19 mouse cellular contexts compared by ENCODE assay signal in the genomic region with DNA sequence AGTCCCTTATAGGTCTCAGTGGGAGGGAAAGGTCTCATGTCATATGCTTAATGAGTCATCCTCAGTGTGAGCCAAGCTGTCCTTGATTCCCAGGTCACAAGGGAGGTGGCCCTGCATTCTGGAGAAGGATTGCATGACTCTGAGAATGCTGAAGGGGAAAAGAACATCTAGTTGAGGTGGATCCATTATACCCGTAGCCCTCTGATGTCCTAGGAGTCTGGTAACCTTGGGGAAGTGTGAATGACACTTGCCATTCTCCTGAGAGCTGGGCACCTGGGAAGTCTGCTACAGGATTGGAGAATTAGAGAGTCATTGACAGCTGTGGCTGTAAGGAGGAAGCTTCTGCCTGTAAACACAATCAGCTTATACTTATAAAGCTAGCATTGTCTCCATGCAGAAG. TPM values are rescaled to one million over a fixed set of nuclear protein-coding genes. Genes with fewer than 3 reads are reported as not detected.
DNase-seq lines count a peak whose midpoint lies in the region; ATAC-seq and TF ChIP-seq lines count a peak whose summit lies in the region.
"Not testable (repeated sequence)": the region's sequence is repeated elsewhere in the genome, so short reads cannot be mapped to it uniquely, and the experiment has no call there.
"Had no signal": no experiment of that assay in that cellular context is flagged by ENCODE, and none has a peak within 500 bp of the region (broad histone marks: within the 10 kb centered on the region; RNA-seq: fewer than 3 reads in every experiment).

No protein-coding gene starts in this region.

- TF ChIP-seq EP300 in ES-Bruce4 (IDR thresholded peaks at IDR 0.05; ENCODE audit: insufficient read depth, low read depth, low read length) = not testable (repeated sequence)

- not testable (repeated sequence) for H3K4me1 ChIP-seq in ES-Bruce4 (ENCODE audit: control insufficient read depth, insufficient read depth, low read length); embryonic facial prominence, embryonic 14.5 days (ENCODE audit: control insufficient read depth, insufficient read depth, low read length); forebrain, postnatal 0 days (ENCODE audit: insufficient read depth); kidney, adult 2 months (ENCODE audit: control insufficient read depth, insufficient read depth, low read length); liver, embryonic 13.5 days (replicated peaks); midbrain, embryonic 12.5 days

- H3K4me3 ChIP-seq in ES-Bruce4 (ENCODE audit: low read depth, low read length); embryonic facial prominence, embryonic 14.5 days (ENCODE audit: low read depth, low read length); forebrain, postnatal 0 days (ENCODE audit: low read depth, low read length); kidney, adult 2 months (ENCODE audit: insufficient read depth, low read depth, low read length); liver, embryonic 13.5 days (replicated peaks); midbrain, embryonic 12.5 days: not testable (repeated sequence)

- H3K4me2 ChIP-seq in embryonic facial prominence, embryonic 14.5 days (ENCODE audit: low read depth, low read length); forebrain, postnatal 0 days (ENCODE audit: low read depth); liver, embryonic 13.5 days; midbrain, embryonic 12.5 days (replicated peaks): not testable (repeated sequence)

- H3K36me3 ChIP-seq in ES-Bruce4 (ENCODE audit: control insufficient read depth, insufficient read depth, low read length, poor library complexity, severe bottlenecking) = peaks cover 11% of the 10 kb centered on the region
- not testable (repeated sequence) for H3K36me3 ChIP-seq in embryonic facial prominence, embryonic 14.5 days (ENCODE audit: control insufficient read depth, insufficient read depth, low read length); forebrain, postnatal 0 days (ENCODE audit: insufficient read depth); kidney, adult 2 months (ENCODE audit: control insufficient read depth, insufficient read depth, low read length); liver, embryonic 13.5 days; midbrain, embryonic 12.5 days

- TF ChIP-seq POLR2A in ES-Bruce4 (IDR thresholded peaks at IDR 0.05; ENCODE audit: insufficient read depth, low read length); kidney, adult 2 months (IDR thresholded peaks at IDR 0.05; ENCODE audit: low read depth, low read length): not testable (repeated sequence)

- 65% methylated on average over 1 of the region's 1 CpGs for WGBS in embryonic facial prominence, embryonic 14.5 days
- 78% methylated on average over 1 of the region's 1 CpGs for WGBS in forebrain, postnatal 0 days
- 60% methylated on average over 1 of the region's 1 CpGs for WGBS in kidney, adult 2 months
- WGBS in liver, embryonic 13.5 days (ENCODE audit: insufficient replicate concordance) = 49% methylated on average over 1 of the region's 1 CpGs
- WGBS in midbrain, embryonic 12.5 days = 81% methylated on average over 1 of the region's 1 CpGs

- H3K27me3 ChIP-seq in ES-Bruce4 (ENCODE audit: control insufficient read depth, insufficient read depth, low read length, poor library complexity, severe bottlenecking); embryonic facial prominence, embryonic 14.5 days (replicated peaks; ENCODE audit: control insufficient read depth, insufficient read depth, low read length); forebrain, postnatal 0 days (ENCODE audit: insufficient read depth, low read length); kidney, adult 2 months (replicated peaks; ENCODE audit: control insufficient read depth, insufficient read depth, low read length); liver, embryonic 13.5 days; midbrain, embryonic 12.5 days: not testable (repeated sequence)

- TF ChIP-seq CTCF in ES-Bruce4 (IDR thresholded peaks at IDR 0.05; ENCODE audit: low read depth, low read length); forebrain, postnatal 0 days (IDR thresholded peaks at IDR 0.05; ENCODE audit: low read depth); kidney, adult 2 months (conservative IDR thresholded peaks at IDR 0.05; ENCODE audit: insufficient read depth, insufficient read length, low read depth, low read length): not testable (repeated sequence)

- peak overlapping the region; percentile 98; the same call in 1 of the 2 replicates for H3K27ac ChIP-seq in ES-Bruce4 (ENCODE audit: insufficient read depth, low read length)
- H3K27ac ChIP-seq in embryonic facial prominence, embryonic 14.5 days (replicated peaks; ENCODE audit: low read depth, low read length); forebrain, postnatal 0 days (ENCODE audit: low read depth, low read length); kidney, adult 2 months (ENCODE audit: insufficient read depth, low read depth, low read length); liver, embryonic 13.5 days; midbrain, embryonic 12.5 days (replicated peaks): not testable (repeated sequence)

- peaks cover 52% of the 10 kb centered on the region for H3K9me3 ChIP-seq in ES-Bruce4 (replicated peaks; ENCODE audit: control insufficient read depth, insufficient read depth, low read length, poor library complexity, severe bottlenecking)
- peaks cover 54% of the 10 kb centered on the region for H3K9me3 ChIP-seq in embryonic facial prominence, embryonic 14.5 days (ENCODE audit: control insufficient read depth, low read length)
- H3K9me3 ChIP-seq in forebrain, postnatal 0 days (ENCODE audit: low read length) = peaks cover 51% of the 10 kb centered on the region
- H3K9me3 ChIP-seq in liver, embryonic 13.5 days (replicated peaks) = peaks cover 40% of the 10 kb centered on the region
- peaks cover 54% of the 10 kb centered on the region for H3K9me3 ChIP-seq in midbrain, embryonic 12.5 days

- not testable (repeated sequence) for ATAC-seq in embryonic facial prominence, embryonic 14.5 days (ENCODE audit: low read depth)
- ATAC-seq in forebrain, postnatal 0 days = peak; percentile 14; the same call in 1 of the 2 replicates
- peak; percentile 2 to 27; a peak in 1 of 4 replicates for ATAC-seq in hematopoietic stem cell, adult 5-6 weeks (replicated peaks in 1 of 2; ENCODE audit: insufficient read depth in 1 of 2, low FRiP score in 2 of 2, low TSS enrichment in 1 of 2, low read depth in 1 of 2, poor library complexity in 2 of 2, severe bottlenecking in 2 of 2)
- ATAC-seq in liver, embryonic 13.5 days (ENCODE audit: low read depth) = peak; percentile 28; the same call in 1 of the 2 replicates
- ATAC-seq in midbrain, embryonic 12.5 days (ENCODE audit: low FRiP score, low read depth) = peak; percentile 8; the same call in 1 of the 2 replicates
- peak; percentile 17; the same call in 1 of the 2 replicates for ATAC-seq in neutrophil, adult 5-6 weeks (ENCODE audit: extremely low read depth, insufficient number of reproducible peaks, low FRiP score, poor library complexity, severe bottlenecking)

- DNase-seq in embryonic facial prominence, embryonic 14.5 days (ENCODE audit: low spot score) = peak; percentile 2
- not testable (repeated sequence) for DNase-seq in forebrain, postnatal 0 days; liver, embryonic 13.5 days
- peak; percentile 9 for DNase-seq in kidney, adult 2 months

- not testable (repeated sequence) for H3K9ac ChIP-seq in ES-Bruce4 (ENCODE audit: low read depth, poor library complexity, severe bottlenecking); embryonic facial prominence, embryonic 14.5 days (ENCODE audit: low read depth, low read length); forebrain, postnatal 0 days; liver, embryonic 13.5 days; midbrain, embryonic 12.5 days (replicated peaks)

RNA-seq across cellular contexts. Expression of a gene that starts 55.3 kb away (rescaled TPM):
- 41.4 and 46.3 TPM in 2 replicates for polyA plus RNA-seq in ES-Bruce4 (2011; ENCODE audit: insufficient read depth, insufficient read length, low read depth, missing spikeins)
- polyA plus RNA-seq in embryonic facial prominence, embryonic 14.5 days (2014; fragmentation: Nextera tagmentation; extraction: Ambion mirVana) = not detected in 2 replicates
- total RNA-seq in forebrain, postnatal 0 days (2014; rRNA removed) = 0.31 TPM in 1 of 2 replicates, not detected in the other
- not detected in 2 replicates for polyA plus RNA-seq in forebrain, postnatal 0 days (2015; fragmentation: Nextera tagmentation; extraction: Ambion mirVana)
- not detected in 2 replicates for total RNA-seq in hematopoietic stem cell, adult 5-6 weeks (2017)
- polyA plus RNA-seq in kidney, adult 2 months (2012; rRNA removed) = not detected in 2 replicates
- 0.16 and 0.38 TPM in 2 replicates for polyA plus RNA-seq in liver, embryonic 13.5 days (2015; fragmentation: Nextera tagmentation; extraction: Ambion mirVana)
- polyA plus RNA-seq in midbrain, embryonic 12.5 days (2016; fragmentation: Nextera tagmentation; extraction: Ambion mirVana) = not detected in 2 replicates
- total RNA-seq in neutrophil, adult 5-6 weeks (2017) = not detected in 2 replicates
- total RNA-seq: gastrocnemius, adult 2 months; layer of hippocampus, postnatal 14 days had no signal
- polyA plus RNA-seq: erythroblast, embryonic 14.5 days; gonadal fat pad, adult 2 months; hindbrain, embryonic 10.5 days; intestine, embryonic 15.5 days; kidney, embryonic 15.5 days; limb, embryonic 12.5 days; spleen, adult 2 months; thymus, postnatal 0 days; urinary bladder, adult 2 months had no signal

Comparison
In these comparisons a context has a peak if more than half of its experiments do, and no peak if none do; other contexts are left out.
1. RNA of a gene that starts 55.3 kb away (polyA plus RNA-seq): 41.4 to 46.3 TPM in ES-Bruce4; not detected in midbrain, embryonic 12.5 days, 0.16 to 0.38 TPM in liver, embryonic 13.5 days, not detected in embryonic facial prominence, embryonic 14.5 days, not detected in forebrain, postnatal 0 days and not detected in kidney, adult 2 months; every median in the first group is over 10 times any median in the second.